Mouse (Mus musculus): ENCODE measurements around the gene Inpp5b. TPM values are rescaled to one million over a fixed set of nuclear protein-coding genes. Genes with fewer than 3 reads are reported as not detected.

Gene Inpp5b
- polyA plus RNA-seq, 1 experiment = 71.4 TPM

Other genes starting within 250 kb of the Inpp5b start
- gene 3100002H09Rik, start 131.0 kb upstream of the Inpp5b start, polyA plus RNA-seq (2012; rRNA removed) = 0.14 and 0.21 TPM in 2 replicates
- 6.9 and 11.6 TPM in 2 replicates for gene Pou3f1, start 85.0 kb upstream of the Inpp5b start, polyA plus RNA-seq (2012; rRNA removed)
- 19.0 and 20.7 TPM in 2 replicates for gene Utp11, start 48.2 kb upstream of the Inpp5b start, polyA plus RNA-seq (2012; rRNA removed)
- 2.0 and 2.2 TPM in 2 replicates for gene Fhl3, start 41.1 kb upstream of the Inpp5b start, polyA plus RNA-seq (2012; rRNA removed)
- 35.5 and 40.4 TPM in 2 replicates for gene Sf3a3, start 27.1 kb upstream of the Inpp5b start, polyA plus RNA-seq (2012; rRNA removed)
- 12.9 and 13.2 TPM in 2 replicates for gene Mtf1, start 60.3 kb downstream of the Inpp5b start, polyA plus RNA-seq (2012; rRNA removed)
- 34.5 and 36.8 TPM in 2 replicates for gene Yrdc, start 108.8 kb downstream of the Inpp5b start, polyA plus RNA-seq (2012; rRNA removed)
- gene 1110065P20Rik, start 109.3 kb downstream of the Inpp5b start, polyA plus RNA-seq (2012; rRNA removed) = 91.4 and 98.1 TPM in 2 replicates
- 48.7 and 52.5 TPM in 2 replicates for gene Maneal, start 120.3 kb downstream of the Inpp5b start, polyA plus RNA-seq (2012; rRNA removed)
- 49.8 and 50.9 TPM in 2 replicates for gene Epha10, start 139.0 kb downstream of the Inpp5b start, polyA plus RNA-seq (2012; rRNA removed)
- gene 9930104L06Rik, start 195.2 kb downstream of the Inpp5b start, polyA plus RNA-seq (2012; rRNA removed) = 20.9 and 21.3 TPM in 2 replicates
- gene Cdca8, start 197.5 kb downstream of the Inpp5b start, polyA plus RNA-seq (2012; rRNA removed) = 2.0 and 2.6 TPM in 2 replicates
- gene Rspo1, start 244.6 kb downstream of the Inpp5b start, polyA plus RNA-seq (2012; rRNA removed) = 3.6 and 8.3 TPM in 2 replicates

All from frontal cortex, adult 2 months (tissue).